Mouse (Mus musculus): ENCODE data around the gene Gm21964.

Gene Gm21964

GRCm38 (mm10) chr8:110100907-110101306 is at the start of gene Gm21964:
TSS of gene Gm21964 (plus strand) at chr8:110101207.
- no peak for DNase-seq (ENCODE audit: low spot score in 2 of 2)

- DNase-seq (ENCODE audit: low spot score in 2 of 2) = no peak
Measured at GRCm38 (mm10) chr8:110051208-110051607, 49.8 kb upstream of the Gm21964 start.

GRCm38 (mm10) chr8:110058207-110058606 is 42.8 kb upstream of the Gm21964 start:
- DNase-seq (ENCODE audit: low spot score in 2 of 2) = no peak

- no peak for DNase-seq (ENCODE audit: low spot score in 2 of 2)
Measured at GRCm38 (mm10) chr8:110064161-110064560, 36.8 kb upstream of the Gm21964 start.

GRCm38 (mm10) chr8:110064606-110065365 is 36.2 kb upstream of the Gm21964 start:
- DNase-seq (ENCODE audit: low spot score in 2 of 2) = no peak

GRCm38 (mm10) chr8:110065676-110066075 is 35.3 kb upstream of the Gm21964 start:
- DNase-seq (ENCODE audit: low spot score in 2 of 2) = no peak

GRCm38 (mm10) chr8:110069706-110070105 is 31.3 kb upstream of the Gm21964 start:
- no peak for DNase-seq (ENCODE audit: low spot score in 2 of 2)

GRCm38 (mm10) chr8:110071600-110071999 is 29.4 kb upstream of the Gm21964 start:
- DNase-seq (ENCODE audit: low spot score in 2 of 2) = peak in 1 of 2 experiments; percentile 39

- no peak for DNase-seq (ENCODE audit: low spot score in 2 of 2)
Measured at GRCm38 (mm10) chr8:110074496-110074895, 26.5 kb upstream of the Gm21964 start.

GRCm38 (mm10) chr8:110079282-110080221 is 21.5 kb upstream of the Gm21964 start, which contains the start of gene Zfp612:
TSS of gene Zfp612 (plus strand) at chr8:110079746.
- peak; percentile 28 to 52 for DNase-seq (ENCODE audit: low spot score in 2 of 2)

- DNase-seq (ENCODE audit: low spot score in 2 of 2) = no peak
Measured at GRCm38 (mm10) chr8:110082416-110083105, 18.4 kb upstream of the Gm21964 start.

GRCm38 (mm10) chr8:110091869-110092268 is 9.1 kb upstream of the Gm21964 start:
- no peak for DNase-seq (ENCODE audit: low spot score in 2 of 2)

GRCm38 (mm10) chr8:110101676-110102075 is 669 bp downstream of the Gm21964 start:
- DNase-seq (ENCODE audit: low spot score in 2 of 2) = no peak

- DNase-seq (ENCODE audit: low spot score in 2 of 2) = no peak
Measured at GRCm38 (mm10) chr8:110102653-110103052, 1.6 kb downstream of the Gm21964 start, which contains the start of gene Gm17720. TSS of gene Gm17720 (minus strand) at chr8:110102753.

- peak in 1 of 2 experiments; percentile 24 for DNase-seq (ENCODE audit: low spot score in 2 of 2)
Measured at GRCm38 (mm10) chr8:110119715-110120114, 18.7 kb downstream of the Gm21964 start.

GRCm38 (mm10) chr8:110130537-110130936 is 29.5 kb downstream of the Gm21964 start:
- peak; percentile 46 to 81 for DNase-seq (ENCODE audit: low spot score in 2 of 2)

GRCm38 (mm10) chr8:110134236-110134635 is 33.2 kb downstream of the Gm21964 start:
- no peak for DNase-seq (ENCODE audit: low spot score in 2 of 2)

GRCm38 (mm10) chr8:110135515-110135914 is 34.5 kb downstream of the Gm21964 start:
- DNase-seq (ENCODE audit: low spot score in 2 of 2) = no peak

- DNase-seq (ENCODE audit: low spot score in 2 of 2) = no peak
Measured at GRCm38 (mm10) chr8:110140156-110140555, 39.1 kb downstream of the Gm21964 start.

- DNase-seq (ENCODE audit: low spot score in 2 of 2) = no peak
Measured at GRCm38 (mm10) chr8:110140770-110141169, 39.8 kb downstream of the Gm21964 start.

- DNase-seq (ENCODE audit: low spot score in 2 of 2) = peak in 1 of 2 experiments; percentile 48
Measured at GRCm38 (mm10) chr8:110145538-110145937, 44.5 kb downstream of the Gm21964 start.

- DNase-seq (ENCODE audit: low spot score in 2 of 2) = no peak
Measured at GRCm38 (mm10) chr8:110152951-110153350, 51.9 kb downstream of the Gm21964 start.
